Mouse (Mus musculus) erythroblast, embryonic 14.5 days (primary cell): Measurements from ENCODE around the gene Samd4.

Experiments used
- GATA1 ChIP-seq: IDR thresholded peaks from 2 replicates; pipeline ENCODE4 v1.6.1; 2012; ENCODE audit warnings: low read length, inconsistent platforms, mixed read lengths
- TAL1 ChIP-seq: IDR thresholded peaks from 3 replicates; pipeline ENCODE4 v1.6.1; 2012; ENCODE audit warnings: low read length, inconsistent platforms, mixed read lengths

GRCm38 (mm10) chr14:46945903-46946490 is 63.3 kb downstream of the Samd4 start:
- TF ChIP-seq GATA1 (no peak), TAL1 (no peak)
